Mouse (Mus musculus) right cerebral cortex, postnatal 4 days (tissue): ENCODE data around the gene 4930444G20Rik.
"Not testable (repeated sequence)": the region's sequence is repeated elsewhere in the genome, so short reads cannot be mapped to it uniquely, and the experiment has no call there.

Source experiments
- DNase-seq: peaks from one replicate; pipeline ENCODE4 v3.0.0-alpha.2; 2022

4930444G20Rik gene

GRCm38 (mm10) chr10:22067979-22068378 is at the start of gene 4930444G20Rik:
Gene 4930444G20Rik (minus strand): TSS chr10:22068079.
- DNase-seq, result not testable (repeated sequence)

GRCm38 (mm10) chr10:22074531-22074930 is 6.7 kb upstream of the 4930444G20Rik start:
- no peak for DNase-seq

- no peak for DNase-seq
These were observed 4.9 kb upstream of the 4930444G20Rik start for GRCm38 (mm10) chr10:22072739-22073138.

- DNase-seq, result no peak
These were observed 2.7 kb upstream of the 4930444G20Rik start for GRCm38 (mm10) chr10:22070576-22070975.

GRCm38 (mm10) chr10:22070168-22070567 is 2.3 kb upstream of the 4930444G20Rik start:
- no peak for DNase-seq

- no peak for DNase-seq
These were observed 8.5 kb downstream of the 4930444G20Rik start for GRCm38 (mm10) chr10:22059415-22059814.

- no peak for DNase-seq
These were observed 8.9 kb downstream of the 4930444G20Rik start for GRCm38 (mm10) chr10:22059026-22059325.

- peak; percentile 80 for DNase-seq
These were observed 9.5 kb downstream of the 4930444G20Rik start for GRCm38 (mm10) chr10:22058218-22059025.

GRCm38 (mm10) chr10:22055308-22055707 is 12.6 kb downstream of the 4930444G20Rik start:
- no peak for DNase-seq

- DNase-seq, result peak; percentile 19
These were observed 31.6 kb downstream of the 4930444G20Rik start for GRCm38 (mm10) chr10:22036256-22036655.

GRCm38 (mm10) chr10:22034303-22034702 is 33.6 kb downstream of the 4930444G20Rik start:
- DNase-seq, result peak; percentile 27

- DNase-seq, result no peak
These were observed 49.3 kb downstream of the 4930444G20Rik start for GRCm38 (mm10) chr10:22018618-22019017.

GRCm38 (mm10) chr10:22017469-22018159 is 50.3 kb downstream of the 4930444G20Rik start:
- DNase-seq, result no peak
